Mouse (Mus musculus) myocyte (in vitro differentiated cells): ENCODE measurements around the gene Galnt18.

Source experiments
- CEBPB ChIP-seq: IDR thresholded peaks from 2 replicates; pipeline ENCODE4 v1.6.1; 2011; ENCODE audit warnings: mild to moderate bottlenecking, moderate library complexity; ENCODE audit not compliant: poor library complexity, insufficient read depth, severe bottlenecking
- E2F4 ChIP-seq: IDR thresholded peaks from one replicate; pipeline ENCODE4 v1.6.1; 2011; ENCODE audit warnings: mild to moderate bottlenecking, control low read depth, moderate library complexity; ENCODE audit not compliant: insufficient read depth
- MAX ChIP-seq: IDR thresholded peaks from one replicate; pipeline ENCODE4 v1.6.1; 2011; ENCODE audit warnings: low read depth, mild to moderate bottlenecking, control low read depth
- MYOD1 ChIP-seq, 3 experiments: IDR thresholded peaks; one replicate each; pipeline ENCODE4 v1.6.1; 2011; ENCODE audit warnings: control low read depth in 2 of 3, low read depth in 2 of 3, mild to moderate bottlenecking in 2 of 3, moderate library complexity in 1 of 3; ENCODE audit not compliant: insufficient read length in 2 of 3, control insufficient read depth in 1 of 3
- MYOG ChIP-seq, 3 experiments: IDR thresholded peaks; one replicate each; pipeline ENCODE4 v1.6.1; 2011; ENCODE audit warnings: control low read depth in 2 of 3, low read depth in 2 of 3, mild to moderate bottlenecking in 2 of 3; ENCODE audit not compliant: insufficient read length in 2 of 3, control insufficient read depth in 1 of 3, insufficient read depth in 1 of 3
- POLR2A ChIP-seq: IDR thresholded peaks from one replicate; pipeline ENCODE4 v1.6.1; 2011; ENCODE audit warnings: low read depth, mild to moderate bottlenecking, control low read depth, moderate library complexity; ENCODE audit not compliant: insufficient read length
- POLR2AphosphoS2 ChIP-seq: IDR thresholded peaks from one replicate; pipeline ENCODE4 v1.6.1; 2011; ENCODE audit warnings: low read depth, control low read depth; ENCODE audit not compliant: insufficient read length
- REST ChIP-seq: IDR thresholded peaks from one replicate; pipeline ENCODE4 v1.6.1; 2011; ENCODE audit warnings: mild to moderate bottlenecking, control low read depth, moderate library complexity; ENCODE audit not compliant: insufficient read depth, insufficient read length
- SRF ChIP-seq: IDR thresholded peaks from one replicate; pipeline ENCODE4 v1.6.1; 2011; ENCODE audit warnings: low read depth; ENCODE audit not compliant: control insufficient read depth, insufficient read length
- TCF12 ChIP-seq: IDR thresholded peaks from one replicate; pipeline ENCODE4 v1.6.1; 2011; ENCODE audit warnings: mild to moderate bottlenecking, control low read depth; ENCODE audit not compliant: poor library complexity, insufficient read depth, severe bottlenecking
- TCF3 ChIP-seq: IDR thresholded peaks from one replicate; pipeline ENCODE4 v1.6.1; 2011; ENCODE audit warnings: low read depth, control low read depth; ENCODE audit not compliant: insufficient read length
- USF1 ChIP-seq: IDR thresholded peaks from one replicate; pipeline ENCODE4 v1.6.1; 2011; ENCODE audit warnings: low read depth, mild to moderate bottlenecking, control low read depth, moderate library complexity

DNA sequence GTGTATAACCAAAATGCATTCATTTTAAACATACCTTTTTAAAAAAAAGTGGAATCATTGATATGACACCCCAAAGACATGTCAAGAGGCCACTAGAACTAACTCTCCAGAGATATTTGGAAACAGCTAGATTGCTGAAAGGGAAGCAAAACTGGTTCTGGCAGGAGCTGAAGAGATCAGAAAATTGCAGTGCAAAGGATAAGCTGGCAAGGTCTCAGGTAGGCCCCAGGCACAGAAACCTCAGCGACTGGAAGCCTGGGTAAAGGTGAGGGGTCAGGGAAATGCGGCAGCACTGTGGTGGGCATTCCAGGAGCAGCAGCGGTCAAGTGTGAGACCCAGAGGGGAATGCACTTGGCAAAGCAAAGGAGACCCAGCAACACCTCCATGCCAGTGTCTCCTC, 30.0 kb upstream of the Galnt18 start:
- TF ChIP-seq POLR2A, result no peak
- TF ChIP-seq E2F4, result no peak
- no peak for TF ChIP-seq TCF12
- no peak for TF ChIP-seq MYOG (IDR thresholded peaks at IDR 0.05; ENCODE audit: control insufficient read depth in 1 of 3, insufficient read depth in 1 of 3, insufficient read length in 2 of 3, low read depth in 2 of 3)
- TF ChIP-seq CEBPB, result no peak
- no peak for TF ChIP-seq MYOD1 (IDR thresholded peaks at IDR 0.05; ENCODE audit: control insufficient read depth in 1 of 3, insufficient read length in 2 of 3, low read depth in 2 of 3)
- no peak for TF ChIP-seq POLR2AphosphoS2
- no peak for TF ChIP-seq USF1
- no peak for TF ChIP-seq MAX
- no peak for TF ChIP-seq TCF3
- TF ChIP-seq REST, result no peak
- no peak for TF ChIP-seq SRF
